Mouse (Mus musculus): Measurements from ENCODE around the gene Polh. TPM values are rescaled to one million over a fixed set of nuclear protein-coding genes. Genes with fewer than 3 reads are reported as not detected.

The Polh gene
- polyA plus RNA-seq, 1 experiment from 2014 or later, result 10.3 TPM

- Histone ChIP-seq H3K9ac (ENCODE audit: low read length) (no peak overlapping the region), H3K9me3 (ENCODE audit: control insufficient read depth, low read length) (no peaks in the 10 kb centered on the region; the same call in 1 of the 2 replicates), H3K4me1 (ENCODE audit: control insufficient read depth, insufficient read depth, low read length) (no peaks in the 10 kb centered on the region), H3K27ac (replicated peaks; ENCODE audit: low read depth, low read length) (no peak overlapping the region), H3K4me3 (ENCODE audit: low read depth, low read length) (no peak overlapping the region), H3K36me3 (ENCODE audit: control insufficient read depth, insufficient read depth, low read length) (peaks cover 71% of the 10 kb centered on the region), H3K27me3 (ENCODE audit: control insufficient read depth, insufficient read depth, low read length) (no peaks in the 10 kb centered on the region), H3K4me2 (ENCODE audit: low read depth, severe bottlenecking) (no peak overlapping the region)
- ATAC-seq (ENCODE audit: insufficient number of reproducible peaks, low FRiP score, low TSS enrichment, low read depth) (no peak), DNase-seq (ENCODE audit: low spot score) (no peak)
- WGBS, result 78% methylated on average over 11 of the region's 11 CpGs
Measured at GRCm38 (mm10) chr17:46241471-46241870, 39.0 kb upstream of the Polh start.

- Histone ChIP-seq H3K27ac (replicated peaks; ENCODE audit: low read depth, low read length) (no peak overlapping the region), H3K9ac (ENCODE audit: low read length) (no peak overlapping the region), H3K36me3 (ENCODE audit: control insufficient read depth, insufficient read depth, low read length) (peaks cover 59% of the 10 kb centered on the region), H3K4me3 (ENCODE audit: low read depth, low read length) (no peak overlapping the region), H3K4me1 (ENCODE audit: control insufficient read depth, insufficient read depth, low read length) (no peaks in the 10 kb centered on the region), H3K4me2 (ENCODE audit: low read depth, severe bottlenecking) (no peak overlapping the region), H3K9me3 (ENCODE audit: control insufficient read depth, low read length) (no peaks in the 10 kb centered on the region; the same call in 1 of the 2 replicates), H3K27me3 (ENCODE audit: control insufficient read depth, insufficient read depth, low read length) (no peaks in the 10 kb centered on the region)
- ATAC-seq (ENCODE audit: insufficient number of reproducible peaks, low FRiP score, low TSS enrichment, low read depth), result no peak; the same call in 1 of the 2 replicates
- WGBS, result 91% methylated on average over 15 of the region's 15 CpGs
- DNase-seq (ENCODE audit: low spot score), result no peak
Measured at GRCm38 (mm10) chr17:46239516-46240114, 37.2 kb upstream of the Polh start.

GRCm38 (mm10) chr17:46237480-46237879 lies 35.0 kb upstream of the Polh start:
- 86% methylated on average over 5 of the region's 5 CpGs for WGBS
- no peaks in the 10 kb centered on the region; the same call in 1 of the 2 replicates for H3K9me3 ChIP-seq (ENCODE audit: control insufficient read depth, low read length)
- H3K4me3 ChIP-seq (ENCODE audit: low read depth, low read length), result no peak overlapping the region
- H3K27me3 ChIP-seq (ENCODE audit: control insufficient read depth, insufficient read depth, low read length), result no peaks in the 10 kb centered on the region
- no peaks in the 10 kb centered on the region for H3K4me1 ChIP-seq (ENCODE audit: control insufficient read depth, insufficient read depth, low read length)
- ATAC-seq (ENCODE audit: insufficient number of reproducible peaks, low FRiP score, low TSS enrichment, low read depth), result no peak
- peaks cover 51% of the 10 kb centered on the region for H3K36me3 ChIP-seq (ENCODE audit: control insufficient read depth, insufficient read depth, low read length)
- no peak overlapping the region for H3K27ac ChIP-seq (replicated peaks; ENCODE audit: low read depth, low read length)
- no peak overlapping the region for H3K9ac ChIP-seq (ENCODE audit: low read length)
- no peak for DNase-seq (ENCODE audit: low spot score)
- H3K4me2 ChIP-seq (ENCODE audit: low read depth, severe bottlenecking), result no peak overlapping the region

GRCm38 (mm10) chr17:46237079-46237478 lies 34.6 kb upstream of the Polh start:
- Histone ChIP-seq H3K27ac (replicated peaks; ENCODE audit: low read depth, low read length) (no peak overlapping the region), H3K9me3 (ENCODE audit: control insufficient read depth, low read length) (no peaks in the 10 kb centered on the region; the same call in 1 of the 2 replicates), H3K4me1 (ENCODE audit: control insufficient read depth, insufficient read depth, low read length) (no peaks in the 10 kb centered on the region), H3K4me3 (ENCODE audit: low read depth, low read length) (no peak overlapping the region), H3K27me3 (ENCODE audit: control insufficient read depth, insufficient read depth, low read length) (no peaks in the 10 kb centered on the region), H3K4me2 (ENCODE audit: low read depth, severe bottlenecking) (no peak overlapping the region), H3K9ac (ENCODE audit: low read length) (no peak overlapping the region), H3K36me3 (ENCODE audit: control insufficient read depth, insufficient read depth, low read length) (peaks cover 47% of the 10 kb centered on the region)
- ATAC-seq (ENCODE audit: insufficient number of reproducible peaks, low FRiP score, low TSS enrichment, low read depth) (no peak), DNase-seq (ENCODE audit: low spot score) (no peak)
- 92% methylated on average over 6 of the region's 6 CpGs for WGBS

- 94% methylated on average over 1 of the region's 1 CpGs for WGBS
- DNase-seq (ENCODE audit: low spot score), result no peak
- no peak for ATAC-seq (ENCODE audit: insufficient number of reproducible peaks, low FRiP score, low TSS enrichment, low read depth)
- Histone ChIP-seq H3K27ac (replicated peaks; ENCODE audit: low read depth, low read length) (no peak overlapping the region), H3K4me3 (ENCODE audit: low read depth, low read length) (no peak overlapping the region), H3K9ac (ENCODE audit: low read length) (no peak overlapping the region), H3K27me3 (ENCODE audit: control insufficient read depth, insufficient read depth, low read length) (no peaks in the 10 kb centered on the region), H3K9me3 (ENCODE audit: control insufficient read depth, low read length) (no peaks in the 10 kb centered on the region; the same call in 1 of the 2 replicates), H3K4me2 (ENCODE audit: low read depth, severe bottlenecking) (no peak overlapping the region), H3K4me1 (ENCODE audit: control insufficient read depth, insufficient read depth, low read length) (no peaks in the 10 kb centered on the region), H3K36me3 (ENCODE audit: control insufficient read depth, insufficient read depth, low read length) (peaks cover 40% of the 10 kb centered on the region)
Measured at GRCm38 (mm10) chr17:46236067-46236466, 33.6 kb upstream of the Polh start.

- DNase-seq (ENCODE audit: low spot score), result no peak
- WGBS, result 37% methylated on average over 7 of the region's 7 CpGs
Measured at GRCm38 (mm10) chr17:46227576-46227975, 25.1 kb upstream of the Polh start.

DNA sequence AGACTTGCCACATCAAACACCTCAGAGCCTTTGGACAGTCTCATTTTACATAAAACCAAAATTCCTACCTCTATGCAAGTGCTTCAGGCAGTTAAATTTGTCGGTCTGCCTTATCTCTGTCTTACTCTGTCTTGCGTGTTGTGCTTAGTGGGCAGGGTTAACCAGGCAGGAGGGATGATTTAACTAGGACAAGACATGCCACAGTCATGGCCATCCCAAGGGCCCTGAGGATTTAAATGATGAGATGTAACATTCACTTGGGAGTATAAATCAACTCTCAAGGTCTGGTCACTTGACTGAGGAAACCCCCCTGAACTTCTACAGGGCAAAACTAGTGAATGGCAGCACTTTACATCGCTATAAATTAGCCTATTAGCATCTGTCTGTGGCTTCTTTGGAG lies 19.2 kb upstream of the Polh start:
- Histone ChIP-seq H3K4me1 (ENCODE audit: control insufficient read depth, insufficient read depth, low read length) (no peaks in the 10 kb centered on the region), H3K4me3 (ENCODE audit: low read depth, low read length) (no peak overlapping the region), H3K9me3 (ENCODE audit: control insufficient read depth, low read length) (no peaks in the 10 kb centered on the region), H3K36me3 (ENCODE audit: control insufficient read depth, insufficient read depth, low read length) (peaks cover 37% of the 10 kb centered on the region), H3K27me3 (ENCODE audit: control insufficient read depth, insufficient read depth, low read length) (no peaks in the 10 kb centered on the region), H3K9ac (ENCODE audit: low read length) (no peak overlapping the region), H3K27ac (replicated peaks; ENCODE audit: low read depth, low read length) (no peak overlapping the region), H3K4me2 (ENCODE audit: low read depth, severe bottlenecking) (no peak overlapping the region)
- ATAC-seq (ENCODE audit: insufficient number of reproducible peaks, low FRiP score, low TSS enrichment, low read depth) (no peak), DNase-seq (ENCODE audit: low spot score) (no peak)
- 89% methylated on average over 3 of the region's 3 CpGs for WGBS

More at GRCm38 (mm10) chr17:46227576-46227975, 25.1 kb upstream of the Polh start:
- H3K9me3 ChIP-seq (ENCODE audit: control insufficient read depth, low read length), result no peaks in the 10 kb centered on the region
- H3K4me1 ChIP-seq (ENCODE audit: control insufficient read depth, insufficient read depth, low read length), result no peaks in the 10 kb centered on the region
- H3K27me3 ChIP-seq (ENCODE audit: control insufficient read depth, insufficient read depth, low read length), result no peaks in the 10 kb centered on the region
- no peak for ATAC-seq (ENCODE audit: insufficient number of reproducible peaks, low FRiP score, low TSS enrichment, low read depth)
- no peak overlapping the region for H3K4me2 ChIP-seq (ENCODE audit: low read depth, severe bottlenecking)
- no peak overlapping the region for H3K4me3 ChIP-seq (ENCODE audit: low read depth, low read length)
- H3K9ac ChIP-seq (ENCODE audit: low read length), result no peak overlapping the region
- peaks cover 38% of the 10 kb centered on the region for H3K36me3 ChIP-seq (ENCODE audit: control insufficient read depth, insufficient read depth, low read length)
- no peak overlapping the region for H3K27ac ChIP-seq (replicated peaks; ENCODE audit: low read depth, low read length)

- no peak overlapping the region for H3K4me2 ChIP-seq (ENCODE audit: low read depth, severe bottlenecking)
- WGBS, result 88% methylated on average over 3 of the region's 3 CpGs
- no peak for DNase-seq (ENCODE audit: low spot score)
- no peaks in the 10 kb centered on the region for H3K27me3 ChIP-seq (ENCODE audit: control insufficient read depth, insufficient read depth, low read length)
- H3K9me3 ChIP-seq (ENCODE audit: control insufficient read depth, low read length), result no peaks in the 10 kb centered on the region
- no peak overlapping the region for H3K4me3 ChIP-seq (ENCODE audit: low read depth, low read length)
- H3K9ac ChIP-seq (ENCODE audit: low read length), result no peak overlapping the region
- H3K4me1 ChIP-seq (ENCODE audit: control insufficient read depth, insufficient read depth, low read length), result no peaks in the 10 kb centered on the region
- ATAC-seq (ENCODE audit: insufficient number of reproducible peaks, low FRiP score, low TSS enrichment, low read depth), result no peak
- H3K27ac ChIP-seq (replicated peaks; ENCODE audit: low read depth, low read length), result no peak overlapping the region
- H3K36me3 ChIP-seq (ENCODE audit: control insufficient read depth, insufficient read depth, low read length), result peaks cover 43% of the 10 kb centered on the region
Measured at GRCm38 (mm10) chr17:46210550-46210949, 8.1 kb upstream of the Polh start.

DNA sequence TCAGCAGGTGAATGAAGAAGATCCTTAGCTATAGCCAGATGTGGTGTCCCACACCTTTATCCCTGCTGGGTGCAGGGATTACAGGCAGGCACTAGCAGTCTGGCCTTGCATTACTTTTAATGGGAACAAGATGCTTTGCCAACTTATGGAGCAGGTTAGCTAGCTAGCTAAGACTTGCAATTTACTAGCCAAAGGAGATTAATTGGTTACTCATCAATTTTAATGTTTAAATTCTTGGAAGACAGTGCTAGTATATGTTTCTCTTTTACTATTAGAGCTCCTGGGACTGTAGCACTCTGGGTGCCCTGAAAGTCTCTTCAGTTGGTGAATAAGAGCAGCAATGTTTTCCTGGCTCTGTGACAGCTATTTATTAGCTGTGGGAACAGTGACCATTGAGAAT lies 4.2 kb upstream of the Polh start:
- H3K27me3 ChIP-seq (ENCODE audit: control insufficient read depth, insufficient read depth, low read length), result no peaks in the 10 kb centered on the region
- no peak overlapping the region for H3K4me3 ChIP-seq (ENCODE audit: low read depth, low read length)
- DNase-seq (ENCODE audit: low spot score), result no peak
- H3K4me2 ChIP-seq (ENCODE audit: low read depth, severe bottlenecking), result no peak overlapping the region
- no peaks in the 10 kb centered on the region for H3K9me3 ChIP-seq (ENCODE audit: control insufficient read depth, low read length)
- H3K27ac ChIP-seq (replicated peaks; ENCODE audit: low read depth, low read length), result no peak overlapping the region
- no peak overlapping the region for H3K9ac ChIP-seq (ENCODE audit: low read length)
- no peak for ATAC-seq (ENCODE audit: insufficient number of reproducible peaks, low FRiP score, low TSS enrichment, low read depth)
- H3K4me1 ChIP-seq (ENCODE audit: control insufficient read depth, insufficient read depth, low read length), result peaks cover 9% of the 10 kb centered on the region
- H3K36me3 ChIP-seq (ENCODE audit: control insufficient read depth, insufficient read depth, low read length), result peaks cover 31% of the 10 kb centered on the region
